Mouse (Mus musculus) midbrain, embryonic 10.5 days (tissue): ENCODE data around the gene Ugt1a8. TPM values are rescaled to one million over a fixed set of nuclear protein-coding genes. Genes with fewer than 3 reads are reported as not detected.

ENCODE experiments used
- DNase-seq: peaks from one replicate; pipeline ENCODE4 v3.0.0-alpha.2; 2017; ENCODE audit warnings: low spot score
- H3K27ac ChIP-seq: fragments of 300-500 bp; sonication (generic); replicated peaks from 2 replicates; pipeline ENCODE4 v1.5.1; 2016; ENCODE audit warnings: mild to moderate bottlenecking
- H3K27me3 ChIP-seq: fragments of 300-500 bp; sonication (generic); 2 replicates; pipeline ENCODE4 v1.6.1; 2016; ENCODE audit warnings: low read depth, mild to moderate bottlenecking; ENCODE audit not compliant: poor library complexity, severe bottlenecking
- H3K36me3 ChIP-seq: fragments of 300-500 bp; sonication (generic); 2 replicates; pipeline ENCODE4 v1.6.1; 2016; ENCODE audit warnings: mild to moderate bottlenecking, moderate library complexity
- H3K4me1 ChIP-seq: fragments of 300-500 bp; sonication (generic); 2 replicates; pipeline ENCODE4 v1.6.1; 2016
- H3K4me3 ChIP-seq: fragments of 300-500 bp; sonication (generic); 2 replicates; pipeline ENCODE4 v1.5.1; 2016; ENCODE audit warnings: mild to moderate bottlenecking, moderate library complexity
- H3K9me3 ChIP-seq: fragments of 300-500 bp; sonication (generic); replicated peaks from 2 replicates; pipeline ENCODE4 v1.6.1; 2016; ENCODE audit warnings: mild to moderate bottlenecking
- WGBS: fragments of 180-500 bp; shearing (Covaris S2); methylation state at CpG from one replicate; pipeline ENCODE4 v1.1.7; 2016; 5-methylcytosine and 5-hydroxymethylcytosine counted together
- polyA plus RNA-seq: library from polyadenylated mRNA; unstranded; fragments of >200 nt; fragmentation: Nextera tagmentation; extraction: Ambion mirVana; gene quantifications from 2 replicates; pipeline ENCODE4 v1.2.1, GENCODE M21; 2016

Ugt1a8 gene
- polyA plus RNA-seq, 1 experiment from 2014 or later = not detected

DNA sequence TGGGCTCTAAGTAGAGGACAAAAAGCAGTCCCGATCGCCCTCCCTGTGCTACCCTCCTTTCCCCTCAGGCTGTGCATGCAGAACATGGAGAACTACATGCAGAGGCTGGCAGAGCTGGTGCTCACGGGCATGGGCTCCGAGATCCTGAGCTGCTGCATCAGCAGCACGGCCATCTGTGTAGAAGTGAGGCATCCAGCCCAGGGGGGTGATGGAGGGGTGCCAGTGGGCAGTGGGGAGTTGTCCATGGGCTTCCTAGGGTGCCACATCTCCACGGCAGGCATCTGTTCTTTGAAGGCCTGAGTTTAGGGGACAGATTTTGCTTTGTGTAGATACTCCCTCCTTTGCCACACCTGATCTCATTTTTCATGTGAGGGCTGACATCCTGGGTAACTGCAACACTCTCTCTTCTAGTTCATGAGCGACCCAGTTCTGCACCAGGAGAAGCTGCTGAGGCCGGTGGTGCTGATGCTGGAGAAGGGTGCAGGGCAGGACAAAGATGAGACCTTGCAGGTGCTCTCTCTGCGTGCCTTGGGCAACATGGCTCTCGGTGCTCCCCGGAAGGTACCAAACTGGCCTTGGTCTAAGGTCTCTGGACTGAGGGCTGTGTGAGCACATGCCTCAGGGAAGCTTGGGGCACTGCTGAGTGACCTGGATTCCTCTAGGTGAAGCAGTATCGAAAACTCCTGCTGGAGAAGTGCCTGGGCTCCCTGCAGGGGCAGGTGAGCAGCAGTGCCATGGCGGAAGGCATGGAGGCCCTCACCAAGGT is 168.6 kb downstream of the Ugt1a8 start:
- no peak for DNase-seq
- H3K36me3 ChIP-seq = peaks cover 20% of the 10 kb centered on the region
- WGBS = 80% methylated on average over 13 of the region's 13 CpGs
- peaks cover 97% of the 10 kb centered on the region for H3K9me3 ChIP-seq
- no peaks in the 10 kb centered on the region for H3K4me1 ChIP-seq
- H3K27me3 ChIP-seq = no peaks in the 10 kb centered on the region
- no peak overlapping the region for H3K4me3 ChIP-seq
- no peak overlapping the region for H3K27ac ChIP-seq

DNA sequence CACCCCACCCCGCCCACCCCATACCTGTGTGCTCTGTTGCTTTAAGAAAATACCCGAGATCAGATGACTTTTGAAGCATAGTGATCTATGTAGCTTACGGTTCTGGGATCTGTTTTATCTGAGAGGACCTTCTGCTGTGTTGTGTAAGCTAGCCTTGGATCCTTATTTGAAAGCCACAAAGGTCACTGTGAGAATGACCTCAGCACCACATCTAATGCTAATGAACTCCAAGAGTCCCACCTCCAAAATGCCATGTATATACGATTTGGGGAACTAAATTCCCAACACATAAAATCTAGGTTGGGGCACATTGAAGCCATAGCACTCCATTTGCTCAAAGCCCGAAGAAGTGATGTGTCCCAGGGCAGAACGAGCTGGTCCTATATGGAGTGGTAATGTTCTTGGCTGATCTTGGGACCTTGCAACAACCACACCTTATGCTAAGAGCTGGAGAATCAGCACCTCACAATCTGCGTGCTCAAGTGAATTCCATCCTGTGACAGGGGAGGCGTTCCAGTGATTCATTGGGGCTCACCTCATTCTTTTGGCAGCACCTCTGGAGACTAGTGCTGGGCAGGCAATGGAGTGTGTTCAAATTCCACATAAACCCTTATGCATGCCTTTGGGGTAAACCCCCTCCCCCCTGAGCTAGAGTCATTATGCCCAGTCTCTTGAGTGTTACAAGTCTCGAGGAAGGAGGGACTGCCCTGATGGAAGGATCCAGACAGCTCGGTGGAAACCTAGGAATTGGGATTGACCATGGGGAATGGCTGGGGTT is 169.5 kb downstream of the Ugt1a8 start:
- Histone ChIP-seq H3K4me3 (no peak overlapping the region), H3K27me3 (no peaks in the 10 kb centered on the region), H3K9me3 (peaks cover 99% of the 10 kb centered on the region), H3K27ac (no peak overlapping the region), H3K36me3 (peaks cover 29% of the 10 kb centered on the region), H3K4me1 (no peaks in the 10 kb centered on the region)
- DNase-seq = no peak
- WGBS = 81% methylated on average over 10 of the region's 10 CpGs

DNA sequence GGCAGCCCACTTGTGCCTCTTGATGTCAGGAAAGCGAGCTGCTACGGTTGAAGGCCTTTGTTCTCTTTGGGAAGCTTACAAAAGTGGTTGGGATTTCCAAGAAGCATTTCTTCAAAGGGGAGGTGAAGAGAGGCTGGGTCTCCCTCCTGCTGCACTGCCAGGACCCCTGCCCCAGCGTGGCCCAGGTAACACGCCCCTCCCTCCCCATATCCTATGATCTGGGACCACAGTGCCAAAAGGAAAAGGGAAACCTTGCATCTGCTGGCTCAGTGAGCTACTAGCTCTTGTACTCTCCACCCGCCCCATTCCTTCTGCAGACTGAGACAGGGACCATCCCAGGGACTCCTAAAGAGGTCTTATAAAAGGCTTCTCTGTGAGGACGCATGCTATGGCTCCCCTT is 170.1 kb downstream of the Ugt1a8 start:
- 81% methylated on average over 6 of the region's 6 CpGs for WGBS
- H3K36me3 ChIP-seq = peaks cover 35% of the 10 kb centered on the region

DNA sequence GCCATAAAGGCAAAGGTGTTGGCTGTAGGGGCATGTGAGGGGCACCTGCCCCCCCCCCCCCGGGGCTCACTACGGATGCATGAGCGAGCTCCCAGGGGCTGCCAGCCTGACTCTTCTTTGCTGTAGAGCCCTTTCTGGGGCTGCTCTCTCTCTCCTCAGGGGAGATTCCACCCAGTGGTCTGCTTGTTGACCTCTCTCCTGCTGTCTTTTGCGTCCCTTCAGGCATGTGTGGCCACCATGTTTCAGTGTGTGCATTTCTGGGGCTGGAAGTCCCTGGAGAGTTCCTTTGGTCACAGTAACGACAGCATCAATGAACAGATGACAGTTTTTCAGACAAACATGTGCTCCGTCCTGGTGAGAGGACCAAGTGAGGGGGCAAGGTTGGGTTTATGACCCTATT is 170.7 kb downstream of the Ugt1a8 start:
- peaks cover 42% of the 10 kb centered on the region for H3K36me3 ChIP-seq
- no peaks in the 10 kb centered on the region for H3K4me1 ChIP-seq
- H3K9me3 ChIP-seq = peaks cover 99% of the 10 kb centered on the region
- no peak overlapping the region for H3K4me3 ChIP-seq
- no peak for DNase-seq
- H3K27ac ChIP-seq = no peak overlapping the region
- no peaks in the 10 kb centered on the region for H3K27me3 ChIP-seq
- whole genome bisulfite sequencing = 76% methylated on average over 6 of the region's 6 CpGs

More for the DNA sequence above, 170.1 kb downstream of the Ugt1a8 start:
- Histone ChIP-seq H3K4me3 (no peak overlapping the region), H3K27me3 (no peaks in the 10 kb centered on the region), H3K4me1 (no peaks in the 10 kb centered on the region), H3K9me3 (peaks cover 99% of the 10 kb centered on the region), H3K27ac (no peak overlapping the region)
- no peak for DNase-seq

DNA sequence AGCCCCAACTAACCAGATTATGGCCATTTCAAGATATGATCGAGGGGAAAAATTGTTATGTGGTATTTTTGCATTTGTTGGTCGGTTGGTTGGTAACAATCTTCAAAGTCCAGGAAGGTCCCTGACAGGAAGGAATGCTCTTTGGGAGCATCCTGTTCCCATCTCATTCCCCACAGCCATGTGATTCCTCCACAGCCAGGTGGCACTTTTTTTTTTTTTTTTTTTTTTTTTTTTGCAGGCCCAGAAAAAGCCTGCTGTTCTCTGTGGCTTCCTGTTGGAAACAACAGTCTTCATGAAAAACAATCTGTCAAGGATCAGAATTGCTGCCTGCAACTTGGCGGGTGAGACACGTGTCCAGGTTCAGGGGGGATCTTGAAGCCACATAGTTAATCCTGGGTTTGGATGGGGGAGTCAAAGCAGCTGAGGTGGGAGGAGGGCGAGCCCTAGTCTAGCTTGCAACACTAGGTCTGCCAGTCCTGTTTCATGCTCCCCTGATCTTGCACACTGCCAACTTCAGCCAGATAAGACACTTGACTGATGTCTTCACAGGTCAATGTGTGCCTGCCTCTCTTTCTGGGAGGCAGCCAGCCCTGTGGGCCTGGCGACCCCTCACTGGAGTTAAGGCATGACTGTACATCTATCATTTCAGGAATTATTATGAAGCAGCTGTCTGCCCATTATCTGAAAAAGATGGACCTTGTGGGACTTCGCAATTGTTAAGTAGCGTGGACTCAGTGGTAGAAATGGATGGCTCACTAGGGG is 171.4 kb downstream of the Ugt1a8 start:
- Histone ChIP-seq H3K9me3 (peaks cover 99% of the 10 kb centered on the region), H3K27ac (no peak overlapping the region), H3K36me3 (peaks cover 49% of the 10 kb centered on the region), H3K4me1 (no peaks in the 10 kb centered on the region), H3K27me3 (no peaks in the 10 kb centered on the region), H3K4me3 (no peak overlapping the region)
- no peak for DNase-seq
- WGBS = 83% methylated on average over 8 of the region's 8 CpGs

DNA sequence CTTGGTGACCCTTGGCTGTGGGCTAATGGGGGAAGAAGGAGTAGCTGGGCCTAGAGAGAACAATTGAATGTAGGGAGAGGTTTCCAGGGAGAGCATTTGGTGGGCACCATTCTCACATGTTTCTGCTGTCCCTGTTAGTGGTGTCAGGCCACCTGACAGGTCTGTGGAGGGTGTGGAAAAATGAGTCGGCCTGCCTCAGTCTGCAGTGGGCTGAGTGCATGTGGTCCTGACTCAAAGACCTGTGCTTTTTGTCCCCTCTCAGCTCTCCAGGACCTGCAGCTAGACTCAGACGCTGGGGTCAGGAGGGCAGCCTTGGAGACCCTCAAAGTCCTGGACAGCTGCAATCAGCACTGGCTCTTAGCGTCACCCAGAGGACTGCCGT is 172.0 kb downstream of the Ugt1a8 start:
- 81% methylated on average over 4 of the region's 4 CpGs for WGBS

DNA sequence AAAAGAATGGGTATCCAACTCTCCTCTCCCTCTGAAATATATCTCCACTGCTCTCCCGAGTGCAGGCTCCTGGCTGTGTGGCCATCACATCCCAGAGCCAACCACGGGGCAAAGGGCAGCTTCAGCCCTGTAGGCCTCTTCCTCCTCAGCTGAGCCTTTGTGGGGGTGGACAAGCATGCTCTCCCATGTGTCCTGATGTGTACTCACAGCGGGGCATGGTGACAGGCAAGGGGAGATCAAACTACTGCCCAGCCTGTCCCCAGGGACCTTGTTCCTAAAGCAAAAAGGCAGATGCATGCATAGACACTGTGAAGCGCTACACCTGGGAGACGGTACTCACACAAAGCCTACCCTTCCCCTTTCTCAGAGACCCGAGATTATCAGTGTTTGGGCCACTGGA is 172.5 kb downstream of the Ugt1a8 start:
- WGBS = 87% methylated on average over 6 of the region's 6 CpGs
- Histone ChIP-seq H3K36me3 (peaks cover 59% of the 10 kb centered on the region), H3K27ac (no peak overlapping the region), H3K9me3 (peaks cover 99% of the 10 kb centered on the region), H3K4me3 (no peak overlapping the region), H3K27me3 (no peaks in the 10 kb centered on the region), H3K4me1 (no peaks in the 10 kb centered on the region)
- no peak for DNase-seq

More for the DNA sequence above, 172.0 kb downstream of the Ugt1a8 start:
- Histone ChIP-seq H3K4me1 (no peaks in the 10 kb centered on the region), H3K9me3 (peaks cover 99% of the 10 kb centered on the region), H3K27me3 (no peaks in the 10 kb centered on the region), H3K27ac (no peak overlapping the region), H3K4me3 (no peak overlapping the region), H3K36me3 (peaks cover 54% of the 10 kb centered on the region)
- DNase-seq = no peak

DNA sequence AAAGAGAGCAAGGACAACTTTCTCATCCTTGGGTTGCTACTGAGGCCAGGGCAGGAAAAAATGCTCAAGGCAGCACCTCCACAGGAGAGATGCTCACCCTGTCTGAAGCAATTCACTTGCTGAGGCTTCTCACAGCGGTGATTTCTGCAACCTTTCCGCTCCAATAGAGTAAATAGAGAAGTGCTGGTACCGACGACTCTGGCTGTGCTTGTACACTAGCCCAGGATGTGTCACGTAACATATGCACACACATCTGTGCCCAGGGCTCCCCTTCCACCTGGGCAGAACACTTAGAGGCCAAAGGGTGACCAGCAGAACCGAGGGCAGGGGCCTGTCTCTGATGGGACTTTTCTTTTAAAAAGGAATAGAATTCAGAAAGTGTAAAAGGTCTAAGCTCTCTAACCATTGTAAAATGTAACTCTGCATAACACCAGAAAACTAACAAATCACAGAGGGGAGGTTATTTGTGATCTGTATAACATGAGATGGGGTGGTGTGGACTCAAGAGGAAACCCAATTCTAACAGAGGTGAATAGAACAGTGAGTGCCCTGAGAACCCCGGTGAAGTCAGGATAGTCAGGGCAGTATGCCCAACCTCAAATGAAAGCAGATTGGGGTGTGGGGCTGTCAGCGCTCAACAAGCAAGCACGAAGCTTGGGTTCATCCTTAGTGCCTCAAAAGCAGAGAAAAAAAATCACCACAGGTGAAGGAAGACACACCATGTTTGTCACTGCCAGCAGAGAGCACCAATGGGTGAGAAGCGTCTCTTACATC is 173.2 kb downstream of the Ugt1a8 start:
- DNase-seq = no peak
- Histone ChIP-seq H3K36me3 (peaks cover 66% of the 10 kb centered on the region), H3K27ac (no peak overlapping the region), H3K4me1 (no peaks in the 10 kb centered on the region), H3K4me3 (no peak overlapping the region), H3K27me3 (no peaks in the 10 kb centered on the region), H3K9me3 (peaks cover 99% of the 10 kb centered on the region)
- 85% methylated on average over 10 of the region's 10 CpGs for WGBS

DNA sequence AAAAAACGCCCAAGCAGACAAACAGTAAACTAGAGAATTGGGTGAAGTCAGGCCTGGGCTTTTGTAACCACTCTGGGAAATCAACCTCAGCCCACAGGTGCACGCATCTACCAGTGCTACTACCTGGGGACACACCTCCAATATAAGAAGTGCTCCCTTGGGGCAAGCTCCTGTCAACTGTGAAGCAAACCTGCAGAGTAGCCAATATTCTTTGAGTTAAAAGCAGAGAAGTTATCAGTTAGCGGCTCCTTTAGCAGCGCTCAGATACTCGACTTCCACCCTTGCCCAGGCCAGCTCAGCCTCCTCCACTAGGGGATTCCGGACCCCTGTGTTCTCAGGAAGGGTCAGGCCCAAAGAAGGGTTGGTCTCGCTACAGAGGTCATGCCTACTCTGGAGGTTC is 174.1 kb downstream of the Ugt1a8 start:
- WGBS = 89% methylated on average over 7 of the region's 7 CpGs
- Histone ChIP-seq H3K4me1 (no peaks in the 10 kb centered on the region), H3K27ac (no peak overlapping the region), H3K36me3 (peaks cover 75% of the 10 kb centered on the region), H3K27me3 (no peaks in the 10 kb centered on the region), H3K9me3 (peaks cover 98% of the 10 kb centered on the region), H3K4me3 (no peak overlapping the region)
- DNase-seq = no peak

DNA sequence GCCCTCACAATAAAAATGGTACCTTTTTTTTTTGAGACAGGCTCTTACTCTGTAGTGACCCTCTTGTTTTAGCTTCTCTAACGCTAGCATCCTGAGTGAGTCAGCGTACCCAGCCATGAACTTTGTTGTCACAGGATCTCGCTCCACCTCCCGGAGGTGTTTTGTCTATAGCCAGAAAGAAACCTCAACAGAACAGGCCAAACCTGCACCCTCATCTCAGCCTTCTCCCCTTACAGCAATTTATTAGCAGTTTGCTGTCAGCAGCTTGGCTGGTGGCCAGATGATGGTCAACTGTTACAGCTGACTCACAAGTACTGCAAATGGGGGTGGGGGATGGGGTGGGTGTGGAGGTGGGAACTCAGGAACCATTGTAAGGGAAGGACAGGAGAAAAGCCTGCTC is 174.6 kb downstream of the Ugt1a8 start:
- Histone ChIP-seq H3K27ac (no peak overlapping the region), H3K27me3 (no peaks in the 10 kb centered on the region), H3K36me3 (peaks cover 81% of the 10 kb centered on the region), H3K4me1 (no peaks in the 10 kb centered on the region), H3K9me3 (peaks cover 97% of the 10 kb centered on the region), H3K4me3 (no peak overlapping the region)
- 94% methylated on average over 4 of the region's 4 CpGs for WGBS
- no peak for DNase-seq

DNA sequence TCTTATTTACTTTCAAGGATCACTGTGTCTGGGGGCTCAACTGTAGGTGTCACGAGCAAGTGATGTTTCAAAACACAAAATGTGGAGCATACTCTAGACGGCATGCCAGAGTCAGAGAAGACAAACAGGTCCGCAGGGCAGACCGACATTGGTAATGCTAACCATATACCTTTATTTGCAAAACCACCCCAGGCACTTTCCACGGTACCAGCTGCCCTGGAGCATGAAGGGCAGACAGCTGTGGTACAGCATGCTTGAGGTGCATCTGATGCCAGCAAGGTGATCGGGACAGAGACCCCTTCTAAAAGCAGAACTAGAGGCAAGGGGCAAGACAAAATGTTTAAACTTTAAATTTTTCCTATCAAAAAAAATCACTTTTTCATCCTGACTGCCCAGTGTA is 175.3 kb downstream of the Ugt1a8 start:
- Histone ChIP-seq H3K4me3 (no peak overlapping the region), H3K36me3 (peaks cover 88% of the 10 kb centered on the region), H3K9me3 (peaks cover 94% of the 10 kb centered on the region), H3K4me1 (no peaks in the 10 kb centered on the region), H3K27me3 (no peaks in the 10 kb centered on the region), H3K27ac (no peak overlapping the region)
- no peak for DNase-seq
- 79% methylated on average over 6 of the region's 6 CpGs for WGBS

DNA sequence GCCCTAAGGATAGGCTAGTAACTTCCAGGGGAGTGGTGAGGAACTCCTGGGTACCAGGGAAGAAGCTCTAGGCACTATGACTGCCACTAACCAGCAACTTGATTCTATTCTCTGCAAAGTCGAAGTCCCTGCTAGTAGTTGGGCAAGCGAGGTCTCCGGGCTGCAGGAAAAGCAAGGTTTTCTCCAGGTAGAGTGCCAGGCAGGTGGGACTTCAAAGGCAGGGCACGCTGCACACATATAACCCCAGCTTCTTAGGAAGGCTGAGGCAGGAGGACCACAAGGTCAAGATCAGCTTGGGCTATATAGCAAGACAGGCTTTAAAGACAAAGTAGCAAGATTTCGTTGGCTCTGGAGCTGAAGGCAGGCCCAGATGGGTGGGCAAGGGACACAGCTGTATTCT is 176.2 kb downstream of the Ugt1a8 start:
- H3K27me3 ChIP-seq = no peaks in the 10 kb centered on the region
- H3K4me1 ChIP-seq = no peaks in the 10 kb centered on the region
- peaks cover 96% of the 10 kb centered on the region for H3K36me3 ChIP-seq
- H3K4me3 ChIP-seq = no peak overlapping the region
- H3K9me3 ChIP-seq = peaks cover 90% of the 10 kb centered on the region
- no peak overlapping the region for H3K27ac ChIP-seq
- WGBS = 92% methylated on average over 5 of the region's 5 CpGs
- DNase-seq = no peak
